Mouse (Mus musculus) common myeloid progenitor, adult 5-6 weeks (primary cell): ENCODE measurements around the gene Hscb. TPM values are rescaled to one million over a fixed set of nuclear protein-coding genes. Genes with fewer than 3 reads are reported as not detected.

Experiments
- ATAC-seq: replicated peaks from 2 replicates; pipeline ENCODE4 v1.8.0; 2016; ENCODE audit warnings: low read depth, mild to moderate bottlenecking, moderate TSS enrichment, inconsistent platforms; ENCODE audit not compliant: poor library complexity, severe bottlenecking
- total RNA-seq: library from RNA; stranded (forward); fragments of 200-1000, 187-1606 nt; gene quantifications from 2 replicates; pipeline ENCODE4 v1.2.3, GENCODE M21; 2017

Gene Hscb
- total RNA-seq, 1 experiment from 2014 or later = 64.8 TPM

GRCm38 (mm10) chr5:110786081-110786835, 53.3 kb downstream of the Hscb start:
- ATAC-seq = peak; percentile 34; the same call in 1 of the 2 replicates

- ATAC-seq = no peak
Measured at GRCm38 (mm10) chr5:110783150-110783549, 56.4 kb downstream of the Hscb start.

GRCm38 (mm10) chr5:110781529-110782238, 57.9 kb downstream of the Hscb start:
- no peak for ATAC-seq

GRCm38 (mm10) chr5:110780761-110781528, 58.6 kb downstream of the Hscb start:
- ATAC-seq = no peak

- ATAC-seq = peak; percentile 95
Measured at GRCm38 (mm10) chr5:110779998-110780760, 59.4 kb downstream of the Hscb start, which contains the start of gene Pus1. Gene Pus1 (minus strand): TSS chr5:110780659.

- ATAC-seq = no peak
Measured at GRCm38 (mm10) chr5:110779276-110779997, 60.1 kb downstream of the Hscb start.

Other genes starting within 250 kb of the Hscb start
- 41.3 and 50.4 TPM in 2 replicates for gene Noc4l, start 186.4 kb downstream of the Hscb start, total RNA-seq
- 7.9 and 10.3 TPM in 2 replicates for gene Ddx51, start 186.3 kb downstream of the Hscb start, total RNA-seq
- gene Ep400, start 69.1 kb downstream of the Hscb start, total RNA-seq = 63.6 and 66.7 TPM in 2 replicates
- gene Pus1, start 59.1 kb downstream of the Hscb start, total RNA-seq = 63.6 and 65.7 TPM in 2 replicates
- gene Ulk1, start 29.7 kb downstream of the Hscb start, total RNA-seq = 10.0 and 11.7 TPM in 2 replicates
- gene Chek2, start 202 bp upstream of the Hscb start, total RNA-seq = 29.1 and 40.4 TPM in 2 replicates
- gene Ttc28, start 40.0 kb upstream of the Hscb start, total RNA-seq = 2.9 and 7.2 TPM in 2 replicates